Mouse (Mus musculus) intestine, embryonic 15.5 days (tissue): ENCODE results near the gene C1qtnf7. TPM values are rescaled to one million over a fixed set of nuclear protein-coding genes. Genes with fewer than 3 reads are reported as not detected.

Experiments
- ATAC-seq: fragments of 200-750 bp; cut with Nextera tagmentation; 2 replicates; pipeline ENCODE4 v1.8.0; 2017; ENCODE audit warnings: moderate TSS enrichment, moderate library complexity
- H3K27ac ChIP-seq: fragments of 300-500 bp; sonication (generic); 2 replicates; pipeline ENCODE4 v1.5.1; 2015; ENCODE audit warnings: mild to moderate bottlenecking, inconsistent platforms
- H3K27me3 ChIP-seq: fragments of 300-500 bp; sonication (generic); replicated peaks from 2 replicates; pipeline ENCODE4 v1.6.1; 2015; ENCODE audit warnings: inconsistent platforms
- H3K36me3 ChIP-seq: fragments of 300-500 bp; sonication (generic); 2 replicates; pipeline ENCODE4 v1.6.1; 2015; ENCODE audit warnings: inconsistent platforms
- H3K4me1 ChIP-seq: fragments of 300-500 bp; sonication (generic); replicated peaks from 2 replicates; pipeline ENCODE4 v1.6.1; 2015; ENCODE audit warnings: inconsistent platforms
- H3K4me2 ChIP-seq: fragments of 300-500 bp; sonication (generic); replicated peaks from 2 replicates; pipeline ENCODE4 v1.6.1; 2015; ENCODE audit warnings: mild to moderate bottlenecking, inconsistent platforms
- H3K4me3 ChIP-seq: fragments of 300-500 bp; sonication (generic); replicated peaks from 2 replicates; pipeline ENCODE4 v1.5.1; 2015; ENCODE audit warnings: inconsistent platforms
- H3K9ac ChIP-seq: fragments of 300-500 bp; sonication (generic); 2 replicates; pipeline ENCODE4 v1.6.1; 2015; ENCODE audit warnings: inconsistent platforms
- H3K9me3 ChIP-seq: fragments of 300-500 bp; sonication (generic); 2 replicates; pipeline ENCODE4 v1.6.1; 2016; ENCODE audit warnings: inconsistent platforms
- WGBS: fragments of 180-500 bp; shearing (Covaris S2); methylation state at CpG from one replicate; pipeline ENCODE4 v1.1.7; 2015; 5-methylcytosine and 5-hydroxymethylcytosine counted together
- polyA plus RNA-seq: library from polyadenylated mRNA; unstranded; fragments of >200 nt; fragmentation: Nextera tagmentation; extraction: Ambion mirVana; gene quantifications from 2 replicates; pipeline ENCODE4 v1.2.1, GENCODE M21; 2015

Gene C1qtnf7
- polyA plus RNA-seq, 1 experiment from 2014 or later, result 7.5 TPM

GRCm38 (mm10) chr5:43634602-43635081 is 119.3 kb downstream of the C1qtnf7 start:
- WGBS, result 36% methylated on average over 9 of the region's 9 CpGs
- H3K27ac ChIP-seq, result no peak overlapping the region
- no peaks in the 10 kb centered on the region for H3K9me3 ChIP-seq
- no peak overlapping the region for H3K4me3 ChIP-seq
- ATAC-seq, result peak; percentile 58; the same call in 1 of the 2 replicates
- H3K9ac ChIP-seq, result no peak overlapping the region
- H3K27me3 ChIP-seq, result no peaks in the 10 kb centered on the region
- no peak overlapping the region for H3K4me2 ChIP-seq
- no peaks in the 10 kb centered on the region for H3K4me1 ChIP-seq
- no peaks in the 10 kb centered on the region for H3K36me3 ChIP-seq

GRCm38 (mm10) chr5:43645020-43645419 is 129.7 kb downstream of the C1qtnf7 start:
- ATAC-seq, result no peak
- Histone ChIP-seq H3K27ac (no peak overlapping the region), H3K36me3 (no peaks in the 10 kb centered on the region), H3K9me3 (no peaks in the 10 kb centered on the region), H3K27me3 (no peaks in the 10 kb centered on the region), H3K4me2 (no peak overlapping the region), H3K9ac (no peak overlapping the region), H3K4me3 (no peak overlapping the region), H3K4me1 (no peaks in the 10 kb centered on the region)
- WGBS, result 65% methylated on average over 4 of the region's 4 CpGs

- no peak overlapping the region for H3K4me2 ChIP-seq
- H3K4me3 ChIP-seq, result no peak overlapping the region
- no peak overlapping the region for H3K9ac ChIP-seq
- 77% methylated on average over 12 of the region's 12 CpGs for WGBS
- H3K4me1 ChIP-seq, result no peaks in the 10 kb centered on the region
- H3K9me3 ChIP-seq, result no peaks in the 10 kb centered on the region
- H3K27ac ChIP-seq, result no peak overlapping the region
- no peaks in the 10 kb centered on the region for H3K36me3 ChIP-seq
- ATAC-seq, result no peak
- no peaks in the 10 kb centered on the region for H3K27me3 ChIP-seq
Observed at GRCm38 (mm10) chr5:43647098-43647774, 131.9 kb downstream of the C1qtnf7 start.

GRCm38 (mm10) chr5:43661498-43661897 is 146.2 kb downstream of the C1qtnf7 start:
- no peaks in the 10 kb centered on the region for H3K36me3 ChIP-seq
- WGBS, result 93% methylated on average over 3 of the region's 3 CpGs
- H3K9ac ChIP-seq, result no peak overlapping the region
- H3K4me2 ChIP-seq, result no peak overlapping the region
- ATAC-seq, result no peak
- H3K9me3 ChIP-seq, result no peaks in the 10 kb centered on the region
- no peak overlapping the region for H3K4me3 ChIP-seq
- peaks cover 16% of the 10 kb centered on the region for H3K4me1 ChIP-seq
- peak overlapping the region; percentile 92; the same call in 1 of the 2 replicates for H3K27ac ChIP-seq
- no peaks in the 10 kb centered on the region for H3K27me3 ChIP-seq

- H3K27me3 ChIP-seq, result no peaks in the 10 kb centered on the region
- peak within 1 kb of the TSS; percentile 92 for H3K27ac ChIP-seq
- WGBS, result 4% methylated on average over 19 of the region's 19 CpGs
- peak within 1 kb of the TSS; percentile 69 for H3K4me2 ChIP-seq
- peak within 1 kb of the TSS; percentile 46 for H3K4me3 ChIP-seq
- H3K4me1 ChIP-seq, result peaks cover 16% of the 10 kb centered on the region
- no peaks in the 10 kb centered on the region for H3K36me3 ChIP-seq
- peak within 1 kb of the TSS; percentile 54 for H3K9ac ChIP-seq
- peak; percentile 78 for ATAC-seq
- no peaks in the 10 kb centered on the region for H3K9me3 ChIP-seq
Observed at GRCm38 (mm10) chr5:43661997-43662961, 146.9 kb downstream of the C1qtnf7 start, which contains the start of gene Cc2d2a. TSS of gene Cc2d2a (plus strand) at chr5:43662346.

- WGBS, result 35% methylated on average over 6 of the region's 6 CpGs
- peaks cover 16% of the 10 kb centered on the region for H3K4me1 ChIP-seq
- no peaks in the 10 kb centered on the region for H3K9me3 ChIP-seq
- H3K4me3 ChIP-seq, result peak overlapping the region; percentile 7; the same call in 1 of the 2 replicates
- H3K27ac ChIP-seq, result no peak overlapping the region
- H3K9ac ChIP-seq, result no peak overlapping the region
- H3K4me2 ChIP-seq, result peak overlapping the region; percentile 69
- no peaks in the 10 kb centered on the region for H3K36me3 ChIP-seq
- no peaks in the 10 kb centered on the region for H3K27me3 ChIP-seq
- no peak for ATAC-seq
Observed at GRCm38 (mm10) chr5:43663531-43663930, 148.2 kb downstream of the C1qtnf7 start.

- peaks cover 16% of the 10 kb centered on the region for H3K4me1 ChIP-seq
- H3K27ac ChIP-seq, result no peak overlapping the region
- no peak overlapping the region; the same call in 1 of the 2 replicates for H3K4me2 ChIP-seq
- no peak for ATAC-seq
- no peak overlapping the region for H3K4me3 ChIP-seq
- no peak overlapping the region for H3K9ac ChIP-seq
- H3K27me3 ChIP-seq, result no peaks in the 10 kb centered on the region
- WGBS, result 34% methylated on average over 5 of the region's 5 CpGs
- H3K9me3 ChIP-seq, result no peaks in the 10 kb centered on the region
- no peaks in the 10 kb centered on the region for H3K36me3 ChIP-seq
Observed at GRCm38 (mm10) chr5:43665144-43665543, 149.8 kb downstream of the C1qtnf7 start.

Other genes starting within 250 kb of the C1qtnf7 start
- 8.9 and 9.8 TPM in 2 replicates for gene Cc2d2a, start 146.8 kb downstream of the C1qtnf7 start, polyA plus RNA-seq